Mouse (Mus musculus): ENCODE measurements at regions not wholly inside any gene's neighbourhood (a gene's known extent, or its start where the extent isn't known, plus 50 kb on each side); places are given as distances from the start of the nearest gene placed in this dataset.

DNA sequence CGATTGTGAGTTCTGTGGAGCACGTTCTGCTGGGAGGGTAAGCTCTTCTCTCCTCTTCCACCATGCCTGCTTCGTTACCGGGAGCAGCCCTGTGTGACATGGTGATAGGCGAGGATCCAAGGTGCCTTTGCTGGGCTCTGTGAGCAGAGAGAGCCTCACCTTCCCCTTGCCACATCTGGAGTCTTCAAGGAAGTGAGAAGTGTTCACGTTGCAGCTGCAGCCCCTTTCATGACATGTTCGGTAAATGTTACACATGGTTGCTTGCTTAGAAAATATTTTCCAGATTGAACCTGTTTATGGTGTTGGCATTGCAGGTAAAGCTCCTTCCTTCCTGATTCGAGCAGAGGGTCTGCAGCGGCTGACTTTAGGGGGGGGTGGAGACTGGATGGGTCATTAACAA is 244.0 kb downstream of the Ttll7 start:
- DNase-seq (ENCODE audit: low spot score in 2 of 2), result no peak

DNA sequence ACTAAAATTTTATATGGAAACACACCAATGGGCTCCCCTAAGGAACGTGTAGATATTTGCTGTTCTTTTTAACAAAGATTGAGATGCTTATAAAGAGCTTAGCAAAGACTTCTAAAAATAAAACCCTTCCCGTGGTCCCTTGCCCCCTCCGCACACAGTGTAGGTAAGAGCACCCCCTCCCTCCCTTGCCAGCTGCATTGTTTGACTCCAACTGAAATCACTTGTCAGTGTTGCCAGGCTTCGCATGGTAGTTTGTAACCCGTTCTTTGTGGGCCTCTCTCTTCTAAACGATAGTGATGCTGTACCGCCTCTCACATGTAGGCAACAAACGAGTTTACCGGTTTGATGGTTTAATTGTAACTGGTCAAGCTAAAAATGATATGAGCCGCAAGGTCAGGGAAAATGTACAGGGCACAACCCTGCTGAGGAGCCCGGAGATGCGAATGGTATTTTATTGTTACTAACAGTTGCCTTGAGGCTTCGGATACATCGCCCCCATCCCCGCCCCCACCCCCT is 246.0 kb downstream of the Ttll7 start:
- DNase-seq (ENCODE audit: low spot score in 2 of 2), result no peak

DNA sequence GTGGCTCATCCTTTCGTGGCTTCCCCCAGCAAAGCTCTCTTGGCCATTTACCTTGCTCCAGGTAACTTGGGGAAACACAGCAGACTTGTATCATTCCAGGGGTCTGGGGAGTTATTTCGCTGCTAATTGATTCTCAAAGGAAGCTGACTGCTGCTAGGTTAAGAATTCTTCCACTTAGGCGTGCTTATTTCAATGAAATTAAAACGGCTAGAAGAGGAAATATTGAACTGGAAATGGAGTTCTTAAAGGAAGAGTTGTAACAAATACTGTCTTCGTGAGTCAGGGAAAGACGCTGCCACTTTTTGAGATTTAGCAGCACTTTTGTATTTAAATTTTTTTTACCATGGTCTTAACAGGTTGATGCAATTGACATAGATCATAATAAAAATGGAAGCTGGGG is 246.4 kb downstream of the Ttll7 start:
- DNase-seq (ENCODE audit: low spot score in 2 of 2), result no peak

DNA sequence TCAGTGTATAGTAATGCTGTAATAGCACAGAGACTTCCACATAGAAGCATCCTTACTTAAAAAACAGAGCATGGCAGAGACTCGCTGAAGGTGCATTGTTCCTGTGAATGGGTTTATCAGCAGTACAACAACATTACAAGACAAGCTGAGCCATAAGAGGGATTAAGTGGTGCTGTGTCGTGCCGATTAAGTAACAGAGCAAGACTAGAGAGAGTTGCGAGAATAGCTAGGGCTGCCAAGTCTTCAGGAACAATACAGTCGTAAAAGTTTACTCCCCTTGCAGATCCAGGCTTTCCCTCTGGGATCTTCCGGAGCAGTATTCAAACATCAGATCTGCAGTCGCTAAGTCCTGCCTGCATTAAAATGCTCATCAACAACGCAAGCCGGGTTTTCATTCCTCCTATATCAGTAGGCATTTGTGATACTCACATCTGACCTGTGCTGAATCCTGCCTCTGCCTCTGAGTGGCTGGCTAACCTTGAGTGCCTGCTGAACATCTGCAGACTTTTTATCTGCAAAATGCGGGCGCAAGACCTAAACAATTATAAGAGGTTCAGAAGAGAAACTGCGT is 247.1 kb downstream of the Ttll7 start:
- DNase-seq (ENCODE audit: low spot score in 2 of 2), result no peak

DNA sequence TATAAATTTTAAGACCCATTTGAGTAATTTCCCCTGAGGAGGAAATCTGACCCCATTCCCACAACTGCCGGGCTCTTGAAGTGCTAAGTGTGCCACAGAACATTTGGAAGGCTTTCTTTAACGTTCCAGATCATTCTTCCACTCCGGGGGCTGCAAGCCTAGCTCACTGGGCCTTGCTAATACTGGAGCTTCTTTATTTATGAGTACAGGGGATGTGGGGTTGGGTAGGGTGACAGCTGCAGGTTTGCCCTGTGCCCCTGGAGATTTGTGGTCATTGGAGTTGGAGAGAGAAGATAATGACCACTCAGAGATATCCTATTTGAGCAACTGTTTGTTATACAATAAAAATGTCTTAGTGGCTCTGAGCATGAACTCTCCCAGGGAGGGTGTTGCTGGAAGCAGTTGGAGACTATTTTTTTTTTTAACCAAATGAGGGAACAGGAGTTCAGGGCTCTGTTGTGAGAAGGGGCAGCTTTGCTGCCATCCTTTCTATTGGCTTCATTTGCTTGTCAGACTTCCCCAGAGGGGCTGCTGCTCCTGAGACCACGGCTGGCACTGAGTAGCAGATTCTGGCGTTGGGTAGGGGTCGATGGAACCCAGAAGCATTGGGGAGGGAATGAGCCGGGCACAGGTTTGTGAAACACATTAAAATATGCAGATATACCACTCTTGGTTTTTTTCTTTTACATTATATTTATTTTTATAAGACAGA is 249.0 kb downstream of the Ttll7 start:
- no peak for DNase-seq (ENCODE audit: low spot score in 2 of 2)

DNA sequence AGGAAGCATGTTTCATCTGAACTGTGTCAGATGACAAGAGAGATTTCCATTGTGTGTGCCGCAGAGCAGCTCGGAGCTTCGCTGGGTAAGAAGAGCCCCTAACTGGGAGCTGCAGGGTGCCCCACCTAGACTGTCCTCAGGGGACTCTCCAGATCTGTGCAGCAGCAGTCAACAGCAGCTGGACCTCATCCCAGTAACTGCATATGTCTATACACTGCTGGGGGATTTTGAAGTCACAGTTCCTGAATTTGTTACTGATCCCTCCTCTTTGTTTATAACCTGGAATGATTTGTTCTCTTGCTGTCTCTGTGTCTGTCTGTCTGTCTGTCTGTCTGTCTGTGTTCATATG is 249.6 kb downstream of the Ttll7 start:
- DNase-seq (ENCODE audit: low spot score in 2 of 2), result no peak

DNA sequence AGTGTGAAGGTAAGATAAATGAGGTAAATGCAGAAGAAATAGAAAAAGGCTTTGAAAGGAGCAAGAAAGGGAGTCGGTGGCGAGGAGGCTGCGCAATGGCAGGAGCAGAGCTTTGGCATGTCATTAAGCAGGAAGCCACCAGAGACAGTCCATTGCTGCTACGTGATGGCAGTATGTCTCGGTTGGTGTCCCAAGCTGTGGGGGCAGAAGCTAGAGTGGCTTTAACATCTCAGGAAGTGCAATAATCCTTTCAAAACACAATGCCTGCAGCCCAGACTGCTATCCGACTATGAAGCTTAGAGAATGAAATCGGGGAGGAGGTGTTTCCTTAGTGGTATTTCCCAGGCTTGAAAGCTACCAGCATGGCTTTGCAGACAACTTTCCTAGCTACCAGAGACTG is 251.3 kb downstream of the Ttll7 start:
- no peak for DNase-seq (ENCODE audit: low spot score in 2 of 2)

DNA sequence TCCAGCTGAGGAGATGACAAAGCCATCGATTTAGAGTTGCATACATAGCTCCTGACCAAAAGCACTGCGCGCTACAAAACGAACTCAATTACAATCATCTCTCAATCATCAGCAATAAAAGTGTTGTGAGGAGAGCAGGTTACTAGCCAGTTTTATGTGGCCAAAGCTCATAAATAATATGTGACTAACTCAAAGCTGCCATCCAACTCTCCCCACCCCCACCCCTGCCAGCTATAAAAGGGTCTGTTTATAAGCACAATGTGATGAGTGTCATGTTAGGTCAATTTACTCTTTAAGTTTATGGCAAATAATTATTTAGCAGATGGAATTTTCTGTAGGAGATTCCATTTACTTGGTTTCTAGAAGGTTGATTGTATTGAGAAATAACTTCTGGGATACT is 265.4 kb downstream of the Ttll7 start:
- DNase-seq (ENCODE audit: low spot score in 2 of 2), result no peak

DNA sequence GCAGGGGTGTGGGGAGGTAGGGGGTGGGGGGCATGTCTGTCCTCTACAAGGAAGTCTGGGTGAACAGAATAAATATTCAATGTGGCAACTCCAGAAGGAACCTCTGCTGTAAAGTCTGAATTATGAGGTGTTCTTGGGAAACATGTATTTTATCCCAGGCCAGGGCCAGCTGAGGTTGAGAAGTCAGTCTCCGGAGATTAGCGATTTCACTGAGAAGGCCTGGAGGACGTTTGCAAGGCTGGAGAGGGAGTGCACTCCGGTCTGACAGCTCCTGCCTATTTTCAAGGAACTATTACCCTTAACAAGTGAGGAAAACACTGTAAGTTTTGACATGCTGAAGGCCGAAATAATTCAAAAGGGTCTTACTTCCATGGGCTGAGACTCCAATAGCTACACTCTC is 265.9 kb downstream of the Ttll7 start:
- no peak for DNase-seq (ENCODE audit: low spot score in 2 of 2)

DNA sequence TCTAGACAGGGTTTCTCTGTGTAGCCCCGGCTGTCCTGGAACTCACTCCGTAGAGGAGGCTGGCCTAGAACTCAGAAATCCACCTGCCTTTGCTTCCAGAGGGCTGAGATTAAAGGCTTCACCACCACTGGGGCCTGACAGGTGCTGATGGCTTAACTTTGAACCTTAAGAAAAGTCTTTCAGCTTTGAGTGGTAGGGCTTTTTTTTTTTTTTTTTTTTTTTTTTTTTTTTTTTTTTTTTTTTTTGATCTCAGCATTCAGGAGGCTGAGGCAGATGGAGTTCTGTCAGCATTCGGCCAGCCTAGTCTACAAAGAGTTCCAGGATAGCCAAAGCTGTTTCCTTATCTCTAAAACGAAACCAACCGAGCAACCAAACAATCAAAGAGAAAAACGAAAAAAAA is 266.5 kb downstream of the Ttll7 start:
- no peak for DNase-seq (ENCODE audit: low spot score in 2 of 2)

DNA sequence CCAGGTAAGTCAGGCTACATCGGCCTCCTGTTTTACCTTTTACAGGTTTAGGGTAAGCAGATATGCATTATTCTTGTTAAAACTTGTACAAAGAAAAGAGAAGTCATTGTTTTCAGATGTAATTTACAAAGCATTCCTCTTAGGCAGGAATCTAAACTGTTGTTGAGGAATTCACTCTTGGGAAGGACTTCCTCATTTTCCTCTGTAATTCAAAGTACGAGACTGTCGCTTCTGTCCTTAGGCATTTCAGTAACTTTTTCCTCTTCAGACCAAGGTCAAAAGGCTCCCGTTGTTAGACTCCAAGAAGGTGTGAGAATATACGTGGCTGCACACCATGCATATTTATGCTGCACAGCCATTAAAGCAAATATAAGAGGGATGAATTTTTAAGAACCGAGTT is 269.7 kb downstream of the Ttll7 start:
- no peak for DNase-seq (ENCODE audit: low spot score in 2 of 2)

DNA sequence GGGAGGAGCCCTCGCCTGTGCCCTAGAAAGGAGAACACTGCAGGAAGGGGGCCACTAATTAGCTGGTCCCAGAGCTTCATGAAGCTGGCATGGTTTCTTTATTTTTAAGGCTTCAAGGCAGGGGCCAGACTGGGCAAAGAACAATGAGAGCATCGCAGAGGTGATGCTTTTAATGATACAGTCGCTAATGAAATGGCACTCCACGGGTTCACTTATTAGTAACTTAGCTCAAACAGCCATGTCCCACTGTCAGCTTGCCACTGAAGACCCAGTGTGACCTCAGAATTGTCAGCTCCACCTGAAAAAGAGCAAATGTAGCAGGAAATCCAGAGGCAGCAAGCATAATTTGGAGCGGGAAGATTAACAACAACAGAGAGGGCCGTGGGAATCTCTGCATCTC is 275.6 kb downstream of the Ttll7 start:
- no peak for DNase-seq (ENCODE audit: low spot score in 2 of 2)

DNA sequence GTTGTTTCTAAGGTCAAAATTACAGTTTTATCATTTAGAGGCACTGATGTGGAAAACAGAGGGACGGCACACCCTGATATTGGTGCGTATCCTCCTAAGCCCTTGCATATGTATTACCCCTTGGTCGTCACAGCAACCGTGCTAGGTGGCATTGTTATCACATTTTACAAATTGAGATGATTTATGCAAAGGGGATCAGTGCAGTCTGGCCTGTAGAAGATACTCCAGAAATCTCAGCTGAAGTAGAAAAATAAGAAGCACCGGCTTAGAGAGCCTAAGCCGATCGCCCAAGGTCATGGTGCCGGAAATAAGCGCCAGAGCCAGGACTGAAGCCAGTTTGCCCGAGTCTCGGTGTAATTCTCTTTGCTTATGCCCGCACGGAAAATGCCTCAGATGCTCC is 280.7 kb downstream of the Ttll7 start:
- no peak for DNase-seq (ENCODE audit: low spot score in 2 of 2)

DNA sequence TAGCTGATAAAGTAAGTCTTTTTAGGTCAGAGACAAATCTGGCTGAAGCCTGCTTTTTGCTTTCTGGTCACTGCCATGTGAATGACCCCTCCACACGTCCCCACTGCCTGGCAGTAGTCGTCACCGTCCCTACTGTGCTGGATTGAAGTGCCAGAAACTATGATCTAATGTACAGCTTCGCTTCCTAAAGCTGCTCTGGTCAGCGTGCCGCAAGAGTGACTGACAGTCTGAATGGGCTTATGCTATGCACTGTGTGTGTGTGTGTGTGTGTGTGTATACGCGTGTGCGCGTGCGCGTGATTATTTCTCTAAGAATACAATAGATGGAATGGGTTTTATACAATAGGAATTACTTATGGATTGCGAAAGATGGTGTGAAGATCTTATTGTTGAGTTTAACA is 281.2 kb downstream of the Ttll7 start:
- DNase-seq (ENCODE audit: low spot score in 2 of 2), result no peak

DNA sequence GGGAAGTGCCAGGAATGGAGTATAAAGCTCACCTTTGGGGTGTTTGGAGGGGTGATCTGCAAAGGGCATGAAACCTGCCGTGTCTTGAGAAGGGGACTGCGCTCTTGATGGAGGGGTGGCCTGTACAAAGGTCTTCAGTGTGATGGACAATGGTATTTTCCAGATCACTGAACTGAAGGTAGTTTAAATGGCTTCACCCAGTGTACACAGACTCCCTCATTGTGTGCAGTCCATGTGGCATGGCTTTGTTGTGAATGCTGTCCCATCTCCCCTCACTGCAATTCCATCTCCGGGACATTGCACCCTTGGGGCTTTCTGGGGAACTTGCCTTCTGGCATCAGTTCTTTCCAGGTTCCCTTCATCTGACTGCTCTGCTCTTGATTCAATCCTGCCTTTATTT is 288.2 kb downstream of the Ttll7 start:
- no peak for DNase-seq (ENCODE audit: low spot score in 2 of 2)

DNA sequence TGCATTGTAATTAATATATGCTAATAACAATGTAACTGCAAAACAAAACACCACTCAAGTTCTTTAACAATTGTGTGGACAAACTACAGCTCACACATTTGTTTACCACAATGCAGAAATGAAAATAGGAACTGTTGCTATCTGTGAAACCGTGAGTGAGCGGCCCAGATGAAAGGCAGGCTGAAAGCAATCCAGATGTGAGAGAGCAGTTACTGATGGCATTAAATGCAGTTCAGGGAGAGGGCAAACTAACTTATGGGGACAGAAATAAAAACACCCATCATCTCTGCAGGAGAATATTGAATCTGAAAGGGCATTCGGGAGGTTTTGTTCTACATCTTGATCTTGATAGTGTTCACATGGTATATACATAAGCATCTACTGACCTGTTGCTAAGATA is 301.3 kb downstream of the Ttll7 start:
- DNase-seq (ENCODE audit: low spot score in 2 of 2), result no peak

DNA sequence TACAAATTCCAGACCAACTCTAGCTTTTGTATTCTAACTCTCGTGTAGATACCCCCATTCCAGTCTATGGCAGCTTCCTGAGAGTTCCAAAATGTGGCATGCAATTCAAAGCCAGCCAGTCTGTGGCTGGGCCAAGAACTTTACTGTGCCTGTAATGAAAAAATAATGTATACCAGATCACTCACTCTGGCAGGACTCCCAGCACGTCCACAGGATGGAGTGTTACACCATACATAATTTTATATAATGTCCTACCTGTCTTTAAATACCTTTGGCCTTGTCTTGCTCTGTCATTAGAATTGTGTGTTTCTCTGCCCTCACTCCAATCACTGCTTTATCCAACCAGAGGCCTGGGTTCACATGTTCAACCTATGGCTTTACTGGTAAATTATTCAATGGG is 301.8 kb downstream of the Ttll7 start:
- DNase-seq (ENCODE audit: low spot score in 2 of 2), result no peak

DNA sequence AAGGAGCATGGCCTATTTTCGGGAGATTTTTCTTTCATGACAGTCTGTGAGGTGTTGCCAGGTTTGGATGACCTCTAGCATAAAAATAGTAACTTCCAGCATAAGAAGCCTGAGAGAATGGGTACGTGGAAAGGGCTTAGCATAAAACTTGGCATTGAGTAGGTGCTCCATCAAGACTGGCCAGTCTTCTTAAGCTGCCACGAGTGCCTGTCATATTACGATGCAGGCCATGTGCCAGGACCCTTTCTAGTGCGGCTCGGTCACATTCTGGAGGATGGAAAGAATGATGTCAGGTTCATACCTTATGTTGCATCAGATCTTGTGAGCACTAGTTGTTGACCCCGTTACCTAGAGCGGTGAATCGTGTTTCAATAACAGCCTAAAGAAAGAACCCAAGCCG is 311.0 kb downstream of the Ttll7 start:
- no peak for DNase-seq (ENCODE audit: low spot score in 2 of 2)

DNA sequence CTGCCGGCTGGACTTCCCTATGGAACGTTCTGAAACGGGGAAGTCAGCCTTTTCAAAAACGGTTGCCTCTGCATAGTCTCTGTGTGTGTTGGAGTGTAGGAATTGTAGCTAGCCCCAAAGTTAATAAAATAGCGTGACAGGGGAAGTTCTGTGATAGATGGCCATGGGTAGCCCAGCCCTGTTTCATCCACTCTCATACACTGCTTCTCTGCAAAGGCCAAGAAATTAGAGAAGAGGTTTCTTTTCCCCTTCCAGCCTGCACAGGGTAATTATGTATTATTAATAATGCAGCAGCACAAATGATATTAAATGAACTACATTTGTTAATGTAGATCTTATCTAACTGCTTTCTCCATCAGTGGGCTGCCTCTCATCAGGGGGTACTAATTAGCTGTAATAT is 311.4 kb downstream of the Ttll7 start:
- no peak for DNase-seq (ENCODE audit: low spot score in 2 of 2)

DNA sequence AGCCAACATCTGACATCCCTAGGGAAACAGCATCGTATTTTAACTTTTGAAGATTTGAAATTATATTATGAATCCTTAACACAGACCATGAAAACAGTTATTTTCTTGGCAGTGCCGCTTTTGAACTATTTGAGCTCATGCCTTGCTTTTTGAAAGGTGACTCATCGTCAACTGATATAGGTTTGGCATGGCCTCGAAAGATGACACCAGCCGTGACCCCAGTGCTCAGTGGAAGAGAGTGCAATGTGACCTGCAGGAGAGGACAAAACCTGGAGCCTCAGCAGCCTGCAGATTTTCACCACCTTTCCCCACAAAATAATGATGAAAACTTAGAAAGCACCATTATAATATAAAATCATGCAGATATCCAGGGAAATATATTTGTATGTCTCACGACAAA is 312.8 kb downstream of the Ttll7 start:
- DNase-seq (ENCODE audit: low spot score in 2 of 2), result no peak

DNA sequence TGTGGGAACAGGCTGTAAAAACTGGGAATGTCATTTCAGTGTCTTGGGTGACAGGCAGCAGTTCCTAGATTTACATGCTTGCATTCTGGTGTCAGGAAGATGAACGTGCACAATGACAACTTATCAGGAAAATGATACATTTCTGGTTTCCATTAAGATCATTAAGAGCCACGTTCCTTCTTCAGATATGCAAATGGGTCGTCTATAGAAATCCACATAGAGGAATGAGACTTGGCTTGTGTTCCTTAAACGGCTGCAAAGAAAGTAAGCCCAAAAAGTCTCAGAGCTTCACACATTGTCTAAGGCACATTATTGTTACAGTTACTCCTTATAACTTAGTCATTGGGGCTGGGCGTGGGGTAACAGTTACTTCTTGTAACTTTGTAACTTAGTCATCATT is 314.4 kb downstream of the Ttll7 start:
- no peak for DNase-seq (ENCODE audit: low spot score in 2 of 2)

DNA sequence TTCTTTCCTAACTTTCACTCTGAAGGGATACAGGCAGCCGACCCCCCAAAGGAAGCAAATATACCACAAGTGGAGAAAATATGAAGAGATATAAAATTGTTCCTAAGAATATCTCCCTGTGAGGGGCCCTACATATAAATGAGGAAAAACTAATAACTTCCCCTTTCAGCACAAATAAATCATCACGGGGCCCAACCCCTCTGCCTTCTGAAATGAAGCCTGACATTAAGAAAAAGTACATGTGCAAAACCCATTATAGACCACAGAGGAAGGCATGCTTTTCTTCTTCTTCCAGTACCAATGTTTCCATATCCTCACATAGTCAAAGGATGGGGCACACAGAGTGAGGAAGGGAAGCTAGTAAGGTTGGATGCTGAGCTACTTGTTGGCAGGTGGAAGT is 317.0 kb downstream of the Ttll7 start:
- DNase-seq (ENCODE audit: low spot score in 2 of 2), result no peak

DNA sequence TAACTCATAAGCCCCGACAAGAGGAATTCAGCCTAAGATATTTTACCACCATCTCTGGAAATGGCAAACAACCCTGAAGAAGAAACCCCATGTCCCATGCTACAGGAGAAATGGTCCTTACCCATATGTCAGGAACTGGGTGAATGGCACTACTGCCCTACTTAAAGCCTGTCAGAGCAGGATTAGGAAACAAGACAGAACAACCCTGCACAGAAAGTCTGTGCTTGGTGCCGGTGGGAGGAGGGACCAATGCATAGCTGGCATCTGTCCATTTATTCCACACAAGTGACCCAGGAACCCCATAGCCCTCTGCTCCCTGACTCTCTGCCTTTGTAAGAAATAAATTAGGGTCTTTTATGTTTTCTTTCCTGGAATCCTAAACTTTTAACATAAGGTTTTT is 317.9 kb downstream of the Ttll7 start:
- DNase-seq (ENCODE audit: low spot score in 2 of 2), result no peak

DNA sequence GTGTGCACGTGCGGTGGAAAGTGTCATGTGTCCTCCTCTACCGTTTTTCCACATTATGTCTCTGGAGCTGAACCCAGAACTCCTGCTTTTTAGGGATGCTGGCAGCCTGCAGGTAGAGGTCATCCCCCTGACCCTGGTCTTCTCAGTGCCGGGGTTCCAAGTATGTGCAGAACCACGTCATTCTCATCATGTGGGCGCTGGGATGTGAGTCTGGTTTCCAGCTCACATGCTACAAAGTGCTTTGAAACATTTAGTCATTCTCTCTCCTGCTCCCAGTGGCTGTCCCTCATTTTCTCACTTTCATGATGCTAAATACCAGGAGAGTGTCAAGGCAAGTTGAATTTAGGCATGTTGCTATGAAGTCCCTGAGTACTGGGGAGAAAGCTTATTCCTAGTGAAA is 326.6 kb downstream of the Ttll7 start:
- DNase-seq (ENCODE audit: low spot score in 2 of 2), result no peak

Data from right cerebral cortex, adult 2 months (tissue).